Mouse (Mus musculus) G1E (cell line): ENCODE measurements around the gene Ubxn6. TPM values are rescaled to one million over a fixed set of nuclear protein-coding genes. Genes with fewer than 3 reads are reported as not detected.

Experiments
- ATAC-seq: 2 replicates; pipeline ENCODE4 v1.8.0; 2016; ENCODE audit warnings: mild to moderate bottlenecking; ENCODE audit not compliant: insufficient number of reproducible peaks, poor library complexity, low FRiP score, severe bottlenecking; ENCODE audit errors: extremely low read depth
- DNase-seq: peaks from one replicate; pipeline ENCODE4 v3.0.0; 2012; ENCODE audit warnings: low spot score
- H3K27me3 ChIP-seq: 2 replicates; pipeline ENCODE4 v1.6.1; 2012; ENCODE audit warnings: mild to moderate bottlenecking, low read length, inconsistent platforms; ENCODE audit not compliant: insufficient read depth
- H3K36me3 ChIP-seq: replicated peaks from 2 replicates; pipeline ENCODE3; 2012; ENCODE audit warnings: mild to moderate bottlenecking, inconsistent platforms
- H3K4me1 ChIP-seq: 2 replicates; pipeline ENCODE4 v1.6.1; 2012; ENCODE audit warnings: low read depth, low read length, inconsistent platforms, mixed read lengths; ENCODE audit not compliant: insufficient read depth
- H3K4me3 ChIP-seq: 2 replicates; pipeline ENCODE4 v1.5.1; 2012; ENCODE audit warnings: low read depth, mild to moderate bottlenecking, inconsistent platforms, low read length, moderate library complexity, mixed read lengths
- H3K9me3 ChIP-seq: replicated peaks from 2 replicates; pipeline ENCODE4 v1.6.1; 2012; ENCODE audit warnings: inconsistent platforms
- CTCF ChIP-seq: IDR thresholded peaks from 2 replicates; pipeline ENCODE4 v1.5.1; 2012; ENCODE audit warnings: low read depth, low read length, inconsistent platforms, mixed read lengths
- GATA1 ChIP-seq: IDR thresholded peaks from 2 replicates; pipeline ENCODE4 v1.6.1; 2012; ENCODE audit warnings: borderline replicate concordance, low read length, inconsistent platforms, mixed read lengths
- GATA2 ChIP-seq: IDR thresholded peaks from 2 replicates; pipeline ENCODE4 v1.6.1; 2012; ENCODE audit warnings: low read depth, low read length, inconsistent platforms, borderline replicate concordance
- POLR2AphosphoS5 ChIP-seq: IDR thresholded peaks from 2 replicates; pipeline ENCODE4 v1.6.1; 2012; ENCODE audit warnings: low read depth, low read length, inconsistent platforms; ENCODE audit not compliant: insufficient replicate concordance
- TAL1 ChIP-seq: conservative IDR thresholded peaks from 2 replicates; pipeline ENCODE4 v1.6.1; 2012; ENCODE audit warnings: low read depth, low read length, inconsistent platforms, mixed read lengths
- polyA plus RNA-seq: library from polyadenylated mRNA; stranded (reverse); fragments of >175 nt; gene quantifications from 2 replicates; pipeline ENCODE4 v1.2.3, GENCODE M21; 2012
- total RNA-seq, 2 experiments: library from RNA; stranded (forward) in 1 of 2; stranded (reverse) in 1 of 2; fragments of 200-1000 nt in 1 of 2; fragments of >200 nt in 1 of 2; fragmentation: Nextera tagmentation in 1 of 2; gene quantifications; 2 replicates each; pipeline ENCODE4 v1.2.3; 2014 to 2017

The Ubxn6 gene
- total and polyA plus RNA-seq, 3 experiments: 9.0 to 21.4 (median 19.1) TPM

- TF ChIP-seq POLR2AphosphoS5 (no peak), GATA1 (no peak)
- Histone ChIP-seq H3K4me3 (no peak within 1 kb of the TSS), H3K36me3 (peaks cover 7% of the 10 kb centered on the region), H3K4me1 (peaks cover 6% of the 10 kb centered on the region; the same call in 1 of the 2 replicates), H3K9me3 (no peaks in the 10 kb centered on the region), H3K27me3 (peaks cover 55% of the 10 kb centered on the region)
- DNase-seq: no peak
- ATAC-seq: no peak
These were observed 42.5 kb upstream of the Ubxn6 start, which contains the start of gene Plin5 for GRCm38 (mm10) chr17:56117251-56117710. Gene Plin5, minus strand, starts transcription at chr17:56117596.

- DNase-seq (no peak), ATAC-seq (no peak)
- no peak overlapping the region for H3K4me3 ChIP-seq
- no peaks in the 10 kb centered on the region for H3K9me3 ChIP-seq
- H3K36me3 ChIP-seq: peaks cover 14% of the 10 kb centered on the region
- peaks cover 6% of the 10 kb centered on the region; the same call in 1 of the 2 replicates for H3K4me1 ChIP-seq
- TF ChIP-seq TAL1: no peak
- no peak for TF ChIP-seq GATA1
- no peak for TF ChIP-seq GATA2
- TF ChIP-seq CTCF: no peak
- TF ChIP-seq POLR2AphosphoS5: no peak
- peaks cover 44% of the 10 kb centered on the region for H3K27me3 ChIP-seq
These were observed 41.4 kb upstream of the Ubxn6 start for GRCm38 (mm10) chr17:56116193-56116592.

GRCm38 (mm10) chr17:56112743-56113142, 37.9 kb upstream of the Ubxn6 start:
- Histone ChIP-seq H3K9me3 (no peaks in the 10 kb centered on the region), H3K27me3 (peaks cover 24% of the 10 kb centered on the region; the same call in 1 of the 2 replicates), H3K4me3 (no peak overlapping the region), H3K36me3 (peaks cover 41% of the 10 kb centered on the region), H3K4me1 (peaks cover 9% of the 10 kb centered on the region; the same call in 1 of the 2 replicates)
- ATAC-seq (no peak), DNase-seq (no peak)
- TF ChIP-seq GATA2 (no peak), CTCF (no peak), GATA1 (no peak), TAL1 (no peak), POLR2AphosphoS5 (no peak)

- TF ChIP-seq CTCF (peak; percentile 94), POLR2AphosphoS5 (no peak)
- ATAC-seq: peak; percentile 45; the same call in 1 of the 2 replicates
These were observed 37.0 kb upstream of the Ubxn6 start for GRCm38 (mm10) chr17:56111864-56112263.

GRCm38 (mm10) chr17:56111021-56111420, 36.2 kb upstream of the Ubxn6 start:
- ATAC-seq (no peak), DNase-seq (no peak)
- H3K27me3 ChIP-seq: peaks cover 9% of the 10 kb centered on the region; the same call in 1 of the 2 replicates
- peaks cover 51% of the 10 kb centered on the region for H3K36me3 ChIP-seq
- no peaks in the 10 kb centered on the region for H3K9me3 ChIP-seq
- peaks cover 3% of the 10 kb centered on the region; the same call in 1 of the 2 replicates for H3K4me1 ChIP-seq
- TF ChIP-seq CTCF (no peak), GATA2 (no peak), POLR2AphosphoS5 (no peak), TAL1 (no peak), GATA1 (no peak)
- no peak overlapping the region for H3K4me3 ChIP-seq

More at GRCm38 (mm10) chr17:56111864-56112263, 37.0 kb upstream of the Ubxn6 start:
- peaks cover 3% of the 10 kb centered on the region; the same call in 1 of the 2 replicates for H3K4me1 ChIP-seq
- peaks cover 17% of the 10 kb centered on the region; the same call in 1 of the 2 replicates for H3K27me3 ChIP-seq
- no peaks in the 10 kb centered on the region for H3K9me3 ChIP-seq
- peaks cover 50% of the 10 kb centered on the region for H3K36me3 ChIP-seq
- no peak overlapping the region for H3K4me3 ChIP-seq
- peak; percentile 74 for DNase-seq

- H3K36me3 ChIP-seq: peaks cover 51% of the 10 kb centered on the region
These were observed 35.7 kb upstream of the Ubxn6 start for GRCm38 (mm10) chr17:56110571-56110970.

More at GRCm38 (mm10) chr17:56110571-56110970, 35.7 kb upstream of the Ubxn6 start:
- Histone ChIP-seq H3K27me3 (peaks cover 4% of the 10 kb centered on the region; the same call in 1 of the 2 replicates), H3K4me1 (peaks cover 3% of the 10 kb centered on the region; the same call in 1 of the 2 replicates), H3K9me3 (no peaks in the 10 kb centered on the region), H3K4me3 (no peak overlapping the region)
- ATAC-seq: no peak
- no peak for TF ChIP-seq TAL1
- no peak for TF ChIP-seq GATA2
- TF ChIP-seq CTCF: no peak
- TF ChIP-seq POLR2AphosphoS5: no peak
- TF ChIP-seq GATA1: no peak
- DNase-seq: no peak
